Mouse (Mus musculus) intestine, postnatal 0 days (tissue): Measurements from ENCODE around the gene Helq. TPM values are rescaled to one million over a fixed set of nuclear protein-coding genes. Genes with fewer than 3 reads are reported as not detected.
A peak's percentile ranks its signal among the peaks of the same experiment; 100 is the strongest.

Experiments
- ATAC-seq: fragments of 200-750 bp; cut with Nextera tagmentation; 2 replicates; pipeline ENCODE4 v1.8.0; 2017; ENCODE audit warnings: mild to moderate bottlenecking, moderate TSS enrichment, moderate library complexity
- H3K27ac ChIP-seq: fragments of 300-500 bp; sonication (generic); 2 replicates; pipeline ENCODE4 v1.5.1; 2014; ENCODE audit warnings: mild to moderate bottlenecking, low read depth, low read length, moderate library complexity
- H3K27me3 ChIP-seq: fragments of 300-500 bp; sonication (generic); replicated peaks from 2 replicates; pipeline ENCODE4 v1.6.1; 2014; ENCODE audit warnings: low read length, mixed read lengths; ENCODE audit not compliant: control insufficient read depth, insufficient read depth
- H3K36me3 ChIP-seq: fragments of 300-500 bp; sonication (generic); 2 replicates; pipeline ENCODE4 v1.6.1; 2014; ENCODE audit warnings: mild to moderate bottlenecking, moderate library complexity; ENCODE audit not compliant: control insufficient read depth, insufficient read depth
- H3K4me1 ChIP-seq: fragments of 300-500 bp; sonication (generic); replicated peaks from 2 replicates; pipeline ENCODE4 v1.6.1; 2014; ENCODE audit warnings: antibody characterized with exemption, low read length, mixed read lengths; ENCODE audit not compliant: control insufficient read depth, insufficient read depth
- H3K4me2 ChIP-seq: fragments of 300-500 bp; sonication (generic); replicated peaks from 2 replicates; pipeline ENCODE4 v1.6.1; 2014; ENCODE audit warnings: low read depth, mild to moderate bottlenecking, moderate library complexity
- H3K4me3 ChIP-seq: fragments of 300-500 bp; sonication (generic); 2 replicates; pipeline ENCODE4 v1.5.1; 2014; ENCODE audit warnings: low read depth, low read length
- H3K9ac ChIP-seq: fragments of 300-500 bp; sonication (generic); 2 replicates; pipeline ENCODE4 v1.6.1; 2014; ENCODE audit warnings: mild to moderate bottlenecking, low read depth, low read length
- H3K9me3 ChIP-seq: fragments of 300-500 bp; sonication (generic); 2 replicates; pipeline ENCODE4 v1.6.1; 2016; ENCODE audit warnings: mixed run types; ENCODE audit not compliant: control insufficient read depth
- CTCF ChIP-seq: sonication (generic); IDR thresholded peaks from 2 replicates; pipeline ENCODE4 v1.5.1; 2016; ENCODE audit warnings: low read depth, mild to moderate bottlenecking, control low read depth, antibody characterized with exemption, moderate library complexity
- WGBS: fragments of 180-500 bp; shearing (Covaris S2); extraction: QIAGEN DNeasy Blood & Tissue Kit; methylation state at CpG from one replicate; pipeline ENCODE4 v1.1.7; 2014; 5-methylcytosine and 5-hydroxymethylcytosine counted together
- polyA plus RNA-seq: library from polyadenylated mRNA; unstranded; fragments of >200 nt; fragmentation: Nextera tagmentation; extraction: Ambion mirVana; gene quantifications from 2 replicates; pipeline ENCODE4 v1.2.1, GENCODE M21; 2015

The Helq gene
- polyA plus RNA-seq, 1 experiment from 2014 or later = 6.7 TPM

GRCm38 (mm10) chr5:100794084-100794483, 4.3 kb downstream of the Helq start:
- no peaks in the 10 kb centered on the region for H3K27me3 ChIP-seq
- H3K9ac ChIP-seq = no peak overlapping the region
- no peak for ATAC-seq
- WGBS = 77% methylated on average over 5 of the region's 5 CpGs
- no peak overlapping the region for H3K4me3 ChIP-seq
- no peaks in the 10 kb centered on the region for H3K9me3 ChIP-seq
- peaks cover 51% of the 10 kb centered on the region for H3K36me3 ChIP-seq
- no peak for TF ChIP-seq CTCF
- H3K4me2 ChIP-seq = no peak overlapping the region
- no peaks in the 10 kb centered on the region for H3K4me1 ChIP-seq
- no peak overlapping the region for H3K27ac ChIP-seq

DNA sequence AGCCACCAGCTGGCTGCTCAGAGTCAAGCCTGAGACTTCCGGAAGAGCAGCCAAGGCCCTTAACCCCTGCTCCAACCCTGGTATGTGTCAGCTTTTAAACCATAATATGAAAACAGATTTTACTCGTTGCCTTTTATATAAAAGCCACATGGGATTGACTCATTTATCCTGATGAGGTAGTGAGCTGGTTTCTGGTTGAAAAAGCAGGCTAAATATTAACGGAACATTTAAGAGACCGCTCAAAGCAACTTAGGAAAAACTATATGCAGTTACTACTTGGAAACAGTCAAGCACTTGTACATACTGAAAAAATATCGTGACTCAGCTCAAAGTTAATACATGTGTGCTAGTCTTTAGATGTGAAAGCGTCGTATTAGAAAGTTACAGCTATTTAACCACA, 6.1 kb downstream of the Helq start:
- no peak for ATAC-seq
- H3K27ac ChIP-seq = no peak overlapping the region
- WGBS = 81% methylated on average over 7 of the region's 7 CpGs
- H3K4me1 ChIP-seq = no peaks in the 10 kb centered on the region
- no peaks in the 10 kb centered on the region for H3K9me3 ChIP-seq
- H3K4me3 ChIP-seq = no peak overlapping the region
- no peak overlapping the region for H3K4me2 ChIP-seq
- peaks cover 66% of the 10 kb centered on the region for H3K36me3 ChIP-seq
- no peaks in the 10 kb centered on the region for H3K27me3 ChIP-seq
- no peak for TF ChIP-seq CTCF
- H3K9ac ChIP-seq = no peak overlapping the region

GRCm38 (mm10) chr5:100787527-100787926, 10.9 kb downstream of the Helq start:
- no peak overlapping the region for H3K9ac ChIP-seq
- H3K36me3 ChIP-seq = peaks cover 72% of the 10 kb centered on the region
- H3K4me3 ChIP-seq = no peak overlapping the region
- ATAC-seq = no peak
- no peak for TF ChIP-seq CTCF
- H3K9me3 ChIP-seq = no peaks in the 10 kb centered on the region
- no peaks in the 10 kb centered on the region for H3K27me3 ChIP-seq
- WGBS = 89% methylated on average over 9 of the region's 9 CpGs
- H3K27ac ChIP-seq = no peak overlapping the region
- no peaks in the 10 kb centered on the region for H3K4me1 ChIP-seq
- H3K4me2 ChIP-seq = no peak overlapping the region

GRCm38 (mm10) chr5:100779002-100779401, 19.4 kb downstream of the Helq start:
- H3K4me3 ChIP-seq = no peak overlapping the region
- no peaks in the 10 kb centered on the region for H3K4me1 ChIP-seq
- H3K9ac ChIP-seq = no peak overlapping the region
- TF ChIP-seq CTCF = no peak
- 95% methylated on average over 13 of the region's 13 CpGs for WGBS
- ATAC-seq = no peak
- no peak overlapping the region for H3K4me2 ChIP-seq
- H3K27me3 ChIP-seq = no peaks in the 10 kb centered on the region
- no peak overlapping the region for H3K27ac ChIP-seq
- no peaks in the 10 kb centered on the region for H3K9me3 ChIP-seq
- peaks cover 33% of the 10 kb centered on the region for H3K36me3 ChIP-seq

DNA sequence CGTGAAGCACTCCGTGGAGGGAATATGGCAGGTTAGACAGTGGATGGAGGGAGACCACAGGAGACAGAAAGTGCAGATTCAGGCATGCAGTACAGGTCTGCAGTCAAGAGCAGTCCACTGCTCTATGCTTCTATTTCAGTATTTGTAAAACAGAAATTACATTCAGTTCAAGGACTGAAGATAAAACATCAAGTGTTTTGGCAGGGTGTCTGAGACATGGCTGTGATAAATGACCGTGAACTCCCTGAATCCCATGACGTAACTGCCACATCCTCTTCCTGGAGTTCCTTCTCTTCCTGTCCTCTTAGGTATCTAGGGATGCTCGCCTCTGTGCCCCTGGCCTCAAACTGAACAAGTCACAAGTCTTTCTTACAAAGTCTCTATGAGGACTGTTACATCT, 21.5 kb downstream of the Helq start:
- Histone ChIP-seq H3K36me3 (peaks cover 25% of the 10 kb centered on the region; the same call in 1 of the 2 replicates), H3K27ac (no peak overlapping the region), H3K4me2 (no peak overlapping the region), H3K4me1 (no peaks in the 10 kb centered on the region), H3K4me3 (no peak overlapping the region), H3K9me3 (no peaks in the 10 kb centered on the region), H3K27me3 (no peaks in the 10 kb centered on the region), H3K9ac (no peak overlapping the region)
- no peak for ATAC-seq
- no peak for TF ChIP-seq CTCF
- 85% methylated on average over 5 of the region's 5 CpGs for WGBS

DNA sequence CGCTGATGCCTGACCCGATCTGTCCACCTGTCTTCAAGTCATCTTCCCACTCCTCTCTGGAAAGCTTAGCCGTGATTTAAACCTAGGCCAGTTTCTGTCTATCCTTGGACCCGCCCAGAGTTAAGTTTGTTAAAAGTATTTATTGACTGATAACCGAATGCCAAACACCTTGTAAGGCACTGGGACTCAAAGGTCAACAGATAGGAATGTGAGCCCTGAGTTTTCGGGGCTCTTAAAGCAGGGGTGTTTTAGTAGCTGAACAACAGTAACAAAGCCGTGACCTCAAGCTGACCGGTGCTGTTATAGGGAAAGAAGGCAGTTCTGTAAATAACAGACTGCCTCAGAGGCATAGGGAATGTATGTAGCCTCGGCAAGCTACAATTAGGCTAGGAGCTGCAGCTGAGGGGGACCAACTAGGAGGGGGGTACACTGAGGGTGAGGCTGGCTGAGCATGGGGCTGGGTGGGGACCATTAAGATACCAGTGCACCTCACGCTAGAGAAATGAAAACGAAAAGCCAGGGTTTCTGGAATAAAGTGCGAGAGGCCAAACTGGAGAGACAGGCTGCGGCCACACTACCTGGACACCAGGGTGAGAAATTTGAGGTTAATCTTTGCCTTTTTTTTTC, 22.5 kb downstream of the Helq start:
- 41% methylated on average over 13 of the region's 13 CpGs for WGBS
- peaks cover 30% of the 10 kb centered on the region; the same call in 1 of the 2 replicates for H3K36me3 ChIP-seq
- H3K27me3 ChIP-seq = no peaks in the 10 kb centered on the region
- ATAC-seq = peak; percentile 56
- TF ChIP-seq CTCF = no peak
- peak overlapping the region; percentile 41 for H3K4me2 ChIP-seq
- H3K4me1 ChIP-seq = no peaks in the 10 kb centered on the region
- no peak overlapping the region; the same call in 1 of the 2 replicates for H3K27ac ChIP-seq
- H3K4me3 ChIP-seq = no peak overlapping the region
- no peak overlapping the region for H3K9ac ChIP-seq
- no peaks in the 10 kb centered on the region for H3K9me3 ChIP-seq
